Mouse (Mus musculus): ENCODE measurements around the gene Serpinf2. TPM values are rescaled to one million over a fixed set of nuclear protein-coding genes. Genes with fewer than 3 reads are reported as not detected.

Gene Serpinf2
- polyA plus RNA-seq, 1 experiment = 0.70 TPM

DNA sequence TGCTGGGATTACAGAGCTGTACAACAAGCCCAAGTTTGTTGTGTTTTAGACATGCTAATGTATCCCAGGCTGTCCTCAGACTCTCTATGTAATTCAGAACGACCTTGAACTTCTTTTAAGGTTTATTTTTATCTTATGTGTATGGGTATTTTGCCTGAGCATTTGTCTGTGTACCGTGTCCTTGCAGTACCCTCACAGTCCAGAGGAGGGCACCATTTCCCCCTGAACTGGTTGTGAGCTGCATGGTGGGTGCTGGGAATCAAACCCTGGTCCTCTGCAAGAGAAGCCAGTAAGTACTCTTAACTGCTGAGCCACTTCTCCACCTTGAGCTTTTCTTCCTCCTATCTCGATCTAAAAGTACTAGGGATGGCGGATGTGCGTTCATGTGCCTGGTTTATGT lies 5.3 kb downstream of the Serpinf2 start:
- peak; percentile 44 for TF ChIP-seq CTCF (IDR thresholded peaks at IDR 0.05; ENCODE audit: control insufficient read depth, insufficient read depth, low read length)
- no peak for TF ChIP-seq POLR2A (IDR thresholded peaks at IDR 0.05; ENCODE audit: borderline replicate concordance, control insufficient read depth, low read depth, low read length)
- Histone ChIP-seq H3K27ac (ENCODE audit: control insufficient read depth, insufficient read depth, low read depth, low read length, poor library complexity) (no peak overlapping the region), H3K4me3 (replicated peaks; ENCODE audit: control insufficient read depth, low read depth, low read length) (no peak overlapping the region), H3K4me1 (ENCODE audit: control insufficient read depth, insufficient read depth, low read length) (no peaks in the 10 kb centered on the region)
- WGBS = 88% methylated on average over 5 of the region's 5 CpGs

DNA sequence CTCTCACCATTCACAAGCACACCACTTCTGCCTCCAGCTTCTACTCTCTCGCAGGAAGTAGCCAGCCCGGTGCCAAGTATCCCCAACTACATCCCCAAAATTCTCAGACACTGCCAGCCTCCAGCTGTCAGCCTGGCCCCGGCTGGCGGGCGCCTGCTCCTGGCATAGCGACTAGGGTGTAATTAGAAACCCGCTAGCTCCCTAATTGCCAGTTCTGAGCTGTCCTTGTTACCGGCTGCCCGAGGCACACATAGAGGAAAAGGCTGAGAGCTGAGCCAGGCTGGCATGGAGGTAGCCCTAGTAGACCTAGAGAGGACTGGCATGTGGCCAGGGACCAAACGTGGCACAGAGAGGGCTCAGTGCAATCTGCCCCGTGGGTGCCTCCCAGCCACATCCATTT lies 8.1 kb downstream of the Serpinf2 start:
- TF ChIP-seq CTCF (IDR thresholded peaks at IDR 0.05; ENCODE audit: control insufficient read depth, insufficient read depth, low read length) (no peak), POLR2A (IDR thresholded peaks at IDR 0.05; ENCODE audit: borderline replicate concordance, control insufficient read depth, low read depth, low read length) (no peak)
- H3K4me3 ChIP-seq (replicated peaks; ENCODE audit: control insufficient read depth, low read depth, low read length) = no peak overlapping the region
- no peaks in the 10 kb centered on the region; the same call in 1 of the 2 replicates for H3K4me1 ChIP-seq (ENCODE audit: control insufficient read depth, insufficient read depth, low read length)
- WGBS = 69% methylated on average over 11 of the region's 11 CpGs
- no peak overlapping the region for H3K27ac ChIP-seq (ENCODE audit: control insufficient read depth, insufficient read depth, low read depth, low read length, poor library complexity)

GRCm38 (mm10) chr11:75429019-75429705 lies 10.2 kb downstream of the Serpinf2 start:
- TF ChIP-seq POLR2A (IDR thresholded peaks at IDR 0.05; ENCODE audit: borderline replicate concordance, control insufficient read depth, low read depth, low read length) (no peak), CTCF (IDR thresholded peaks at IDR 0.05; ENCODE audit: control insufficient read depth, insufficient read depth, low read length) (no peak)
- WGBS = 21% methylated on average over 9 of the region's 9 CpGs
- Histone ChIP-seq H3K4me3 (replicated peaks; ENCODE audit: control insufficient read depth, low read depth, low read length) (no peak overlapping the region), H3K4me1 (ENCODE audit: control insufficient read depth, insufficient read depth, low read length) (no peaks in the 10 kb centered on the region; the same call in 1 of the 2 replicates), H3K27ac (ENCODE audit: control insufficient read depth, insufficient read depth, low read depth, low read length, poor library complexity) (peak overlapping the region; percentile 65)

DNA sequence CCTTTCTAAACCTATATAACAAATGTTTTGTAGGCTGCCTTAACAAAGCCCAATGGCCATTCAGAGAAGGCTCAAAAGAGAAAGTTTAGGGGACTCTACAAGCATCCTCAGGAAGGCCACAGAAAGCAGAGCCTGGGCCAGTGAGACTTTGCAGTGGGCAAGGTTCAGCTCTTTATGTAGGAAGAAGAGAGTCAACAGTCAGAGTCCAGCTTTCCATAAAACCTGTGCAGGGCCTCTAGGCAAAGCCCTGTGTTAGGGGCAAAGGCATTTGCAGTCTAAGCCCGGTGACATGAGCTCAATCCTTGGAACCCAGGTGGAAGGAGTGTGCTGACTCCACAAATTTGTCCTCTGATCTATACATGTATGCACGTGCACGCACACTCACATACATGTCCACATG lies 14.9 kb downstream of the Serpinf2 start:
- whole genome bisulfite sequencing = 88% methylated on average over 3 of the region's 3 CpGs
- Histone ChIP-seq H3K4me1 (ENCODE audit: control insufficient read depth, insufficient read depth, low read length) (no peaks in the 10 kb centered on the region; the same call in 1 of the 2 replicates), H3K27ac (ENCODE audit: control insufficient read depth, insufficient read depth, low read depth, low read length, poor library complexity) (no peak overlapping the region), H3K4me3 (replicated peaks; ENCODE audit: control insufficient read depth, low read depth, low read length) (no peak overlapping the region)
- TF ChIP-seq POLR2A (IDR thresholded peaks at IDR 0.05; ENCODE audit: borderline replicate concordance, control insufficient read depth, low read depth, low read length) = no peak
- no peak for TF ChIP-seq CTCF (IDR thresholded peaks at IDR 0.05; ENCODE audit: control insufficient read depth, insufficient read depth, low read length)

DNA sequence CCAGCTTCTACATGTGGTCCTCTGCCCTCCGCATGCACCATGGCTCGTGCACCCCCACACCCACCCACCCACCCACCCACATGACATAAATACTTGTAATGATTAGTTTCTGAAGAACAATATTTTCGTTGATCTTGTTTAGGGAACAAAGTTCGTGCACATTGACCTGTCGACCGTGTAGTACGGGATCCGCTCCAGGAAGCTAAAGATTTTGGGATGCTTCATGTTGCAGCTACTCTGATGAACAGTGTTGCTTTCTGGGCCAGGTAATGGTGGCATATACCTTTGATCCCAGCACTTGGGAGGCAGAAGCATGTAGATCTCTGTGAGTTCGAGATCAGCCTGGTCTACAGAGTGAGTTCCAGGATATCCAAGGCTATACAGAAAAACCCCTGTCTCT lies 15.4 kb downstream of the Serpinf2 start:
- no peak overlapping the region for H3K27ac ChIP-seq (ENCODE audit: control insufficient read depth, insufficient read depth, low read depth, low read length, poor library complexity)
- no peak overlapping the region for H3K4me3 ChIP-seq (replicated peaks; ENCODE audit: control insufficient read depth, low read depth, low read length)
- 85% methylated on average over 9 of the region's 9 CpGs for WGBS
- TF ChIP-seq POLR2A (IDR thresholded peaks at IDR 0.05; ENCODE audit: borderline replicate concordance, control insufficient read depth, low read depth, low read length) (no peak), CTCF (IDR thresholded peaks at IDR 0.05; ENCODE audit: control insufficient read depth, insufficient read depth, low read length) (no peak)
- H3K4me1 ChIP-seq (ENCODE audit: control insufficient read depth, insufficient read depth, low read length) = no peaks in the 10 kb centered on the region; the same call in 1 of the 2 replicates

DNA sequence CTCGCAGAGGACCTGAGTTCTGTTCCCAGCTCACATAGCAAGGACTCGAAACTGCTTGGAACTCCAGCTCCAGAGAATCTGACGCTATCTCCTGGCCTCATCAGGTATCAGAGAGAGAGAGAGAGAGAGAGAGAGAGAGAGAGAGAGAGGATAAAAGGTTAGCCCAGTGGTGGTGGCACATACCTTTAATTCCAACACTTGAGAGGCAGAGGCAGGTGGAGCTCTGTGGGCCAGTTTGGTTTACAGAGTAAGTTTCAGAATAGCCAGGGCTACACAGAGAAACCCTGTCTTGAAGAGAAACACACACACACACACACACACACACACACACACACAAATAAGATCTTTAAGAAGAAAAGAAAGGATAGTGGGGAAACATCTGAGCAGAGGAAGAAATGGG lies 16.3 kb downstream of the Serpinf2 start:
- H3K27ac ChIP-seq (ENCODE audit: control insufficient read depth, insufficient read depth, low read depth, low read length, poor library complexity) = no peak overlapping the region
- H3K4me3 ChIP-seq (replicated peaks; ENCODE audit: control insufficient read depth, low read depth, low read length) = no peak overlapping the region
- WGBS = 92% methylated on average over 3 of the region's 3 CpGs
- no peaks in the 10 kb centered on the region for H3K4me1 ChIP-seq (ENCODE audit: control insufficient read depth, insufficient read depth, low read length)
- TF ChIP-seq POLR2A (IDR thresholded peaks at IDR 0.05; ENCODE audit: borderline replicate concordance, control insufficient read depth, low read depth, low read length) = no peak
- TF ChIP-seq CTCF (IDR thresholded peaks at IDR 0.05; ENCODE audit: control insufficient read depth, insufficient read depth, low read length) = no peak

DNA sequence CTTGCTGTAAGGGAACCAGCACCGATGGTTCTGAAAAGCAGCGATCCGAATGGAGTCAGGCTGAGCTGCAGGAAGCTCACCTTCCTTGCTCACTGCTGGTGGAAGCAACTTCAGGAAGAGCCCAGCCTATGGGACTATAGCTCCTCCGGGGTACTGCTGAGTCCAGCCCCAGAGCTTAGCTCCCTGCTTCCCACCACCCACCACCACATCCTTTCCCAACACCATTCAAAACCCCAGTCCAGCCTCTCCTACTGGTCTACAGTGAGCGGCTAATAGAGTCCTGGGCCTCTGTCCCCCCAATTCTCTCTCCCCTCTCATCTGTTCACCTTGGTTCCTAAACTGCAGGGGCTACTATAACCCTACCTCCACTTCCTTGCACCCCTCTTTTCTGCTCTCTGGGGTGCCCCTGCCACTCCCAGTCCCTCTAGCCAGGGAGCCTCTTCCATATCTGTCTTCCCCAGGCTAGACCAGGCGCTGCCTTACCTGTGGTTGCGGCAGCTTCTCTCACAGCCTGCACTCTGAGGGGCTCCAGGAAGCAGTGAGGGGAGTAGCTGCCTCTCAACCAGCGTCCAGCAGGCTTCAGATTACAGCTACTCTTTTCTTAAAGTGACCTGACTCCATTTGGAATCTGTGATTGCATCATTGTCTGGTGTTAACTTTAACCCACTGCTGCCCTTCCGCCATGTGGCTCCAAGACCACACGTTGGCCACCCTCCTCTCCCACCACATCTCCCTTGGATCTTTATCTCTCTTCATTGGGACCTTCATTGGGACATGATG lies 17.2 kb downstream of the Serpinf2 start, which contains the start of gene Serpinf1:
Gene Serpinf1, minus strand, starts transcription at position 689 of the 780 bp plus-strand sequence.
- TF ChIP-seq POLR2A (IDR thresholded peaks at IDR 0.05; ENCODE audit: borderline replicate concordance, control insufficient read depth, low read depth, low read length) (no peak), CTCF (IDR thresholded peaks at IDR 0.05; ENCODE audit: control insufficient read depth, insufficient read depth, low read length) (no peak)
- Histone ChIP-seq H3K27ac (ENCODE audit: control insufficient read depth, insufficient read depth, low read depth, low read length, poor library complexity) (no peak within 1 kb of the TSS), H3K4me1 (ENCODE audit: control insufficient read depth, insufficient read depth, low read length) (no peaks in the 10 kb centered on the region; the same call in 1 of the 2 replicates), H3K4me3 (replicated peaks; ENCODE audit: control insufficient read depth, low read depth, low read length) (no peak within 1 kb of the TSS)
- 43% methylated on average over 10 of the region's 10 CpGs for WGBS

- TF ChIP-seq CTCF (IDR thresholded peaks at IDR 0.05; ENCODE audit: control insufficient read depth, insufficient read depth, low read length) (no peak), POLR2A (IDR thresholded peaks at IDR 0.05; ENCODE audit: borderline replicate concordance, control insufficient read depth, low read depth, low read length) (no peak)
- Histone ChIP-seq H3K4me3 (replicated peaks; ENCODE audit: control insufficient read depth, low read depth, low read length) (no peak overlapping the region), H3K4me1 (ENCODE audit: control insufficient read depth, insufficient read depth, low read length) (peaks cover 2% of the 10 kb centered on the region; the same call in 1 of the 2 replicates), H3K27ac (ENCODE audit: control insufficient read depth, insufficient read depth, low read depth, low read length, poor library complexity) (no peak overlapping the region)
- 65% methylated on average over 6 of the region's 6 CpGs for whole genome bisulfite sequencing
Observed at GRCm38 (mm10) chr11:75421375-75422012, 17.9 kb downstream of the Serpinf2 start.

All from bone marrow, adult 2 months (tissue).